Mouse (Mus musculus): ENCODE data around the gene Mtap.

Mtap gene

GRCm38 (mm10) chr4:89137542-89138360 is 829 bp downstream of the Mtap start:
- DNase-seq (ENCODE audit: low read depth, low spot score), result no peak

GRCm38 (mm10) chr4:89138361-89138651 is 1.4 kb downstream of the Mtap start:
- no peak for DNase-seq (ENCODE audit: low read depth, low spot score)

GRCm38 (mm10) chr4:89140832-89141231 is 3.9 kb downstream of the Mtap start:
- DNase-seq (ENCODE audit: low read depth, low spot score), result no peak

GRCm38 (mm10) chr4:89145409-89145808 is 8.5 kb downstream of the Mtap start:
- DNase-seq (ENCODE audit: low read depth, low spot score), result no peak

- peak; percentile 22 for DNase-seq (ENCODE audit: low read depth, low spot score)
Measured at GRCm38 (mm10) chr4:89146291-89146690, 9.4 kb downstream of the Mtap start.

- DNase-seq (ENCODE audit: low read depth, low spot score), result no peak
Measured at GRCm38 (mm10) chr4:89149261-89149660, 12.3 kb downstream of the Mtap start.

GRCm38 (mm10) chr4:89161389-89161788 is 24.5 kb downstream of the Mtap start:
- no peak for DNase-seq (ENCODE audit: low read depth, low spot score)

GRCm38 (mm10) chr4:89162496-89162895 is 25.6 kb downstream of the Mtap start:
- DNase-seq (ENCODE audit: low read depth, low spot score), result no peak

GRCm38 (mm10) chr4:89163613-89164012 is 26.7 kb downstream of the Mtap start:
- DNase-seq (ENCODE audit: low read depth, low spot score), result no peak

GRCm38 (mm10) chr4:89164681-89165080 is 27.8 kb downstream of the Mtap start:
- no peak for DNase-seq (ENCODE audit: low read depth, low spot score)

GRCm38 (mm10) chr4:89168877-89169276 is 32.0 kb downstream of the Mtap start:
- DNase-seq (ENCODE audit: low read depth, low spot score), result no peak

- DNase-seq (ENCODE audit: low read depth, low spot score), result no peak
Measured at GRCm38 (mm10) chr4:89169739-89170138, 32.8 kb downstream of the Mtap start.

GRCm38 (mm10) chr4:89170931-89171330 is 34.0 kb downstream of the Mtap start:
- no peak for DNase-seq (ENCODE audit: low read depth, low spot score)

- DNase-seq (ENCODE audit: low read depth, low spot score), result no peak
Measured at GRCm38 (mm10) chr4:89172873-89173605, 36.1 kb downstream of the Mtap start.

GRCm38 (mm10) chr4:89177514-89178307 is 40.8 kb downstream of the Mtap start:
- no peak for DNase-seq (ENCODE audit: low read depth, low spot score)

GRCm38 (mm10) chr4:89180121-89180520 is 43.2 kb downstream of the Mtap start:
- DNase-seq (ENCODE audit: low read depth, low spot score), result no peak

GRCm38 (mm10) chr4:89181656-89182055 is 44.7 kb downstream of the Mtap start:
- no peak for DNase-seq (ENCODE audit: low read depth, low spot score)

GRCm38 (mm10) chr4:89182486-89182885 is 45.6 kb downstream of the Mtap start:
- DNase-seq (ENCODE audit: low read depth, low spot score), result no peak

GRCm38 (mm10) chr4:89195481-89195880 is 58.6 kb downstream of the Mtap start:
- no peak for DNase-seq (ENCODE audit: low read depth, low spot score)

- DNase-seq (ENCODE audit: low read depth, low spot score), result no peak
Measured at GRCm38 (mm10) chr4:89197128-89197527, 60.2 kb downstream of the Mtap start.

GRCm38 (mm10) chr4:89200806-89201205 is 63.9 kb downstream of the Mtap start:
- DNase-seq (ENCODE audit: low read depth, low spot score), result no peak

GRCm38 (mm10) chr4:89209310-89209709 is 72.4 kb downstream of the Mtap start:
- no peak for DNase-seq (ENCODE audit: low read depth, low spot score)
